Mouse (Mus musculus) liver, embryonic 14.5 days (tissue): ENCODE data around the gene Itm2b. TPM values are rescaled to one million over a fixed set of nuclear protein-coding genes. Genes with fewer than 3 reads are reported as not detected.
A peak's percentile ranks its signal among the peaks of the same experiment; 100 is the strongest.

Experiments used
- ATAC-seq: fragments of 200-750 bp; cut with Nextera tagmentation; 2 replicates; pipeline ENCODE4 v1.8.0; 2017; ENCODE audit warnings: moderate number of reproducible peaks, mild to moderate bottlenecking, moderate library complexity; ENCODE audit not compliant: insufficient read depth
- DNase-seq, 3 experiments: peaks; one replicate each; pipeline ENCODE4 v3.0.0-alpha.2; 2012 to 2013; ENCODE audit warnings: low read depth in 3 of 3, low spot score in 3 of 3
- H3K27ac ChIP-seq: fragments of 300-500 bp; sonication (generic); 2 replicates; pipeline ENCODE4 v1.5.1; 2014; ENCODE audit warnings: moderate library complexity, mild to moderate bottlenecking, control low read depth, inconsistent platforms
- H3K27me3 ChIP-seq: fragments of 300-500 bp; sonication (generic); 2 replicates; pipeline ENCODE4 v1.6.1; 2014; ENCODE audit warnings: mild to moderate bottlenecking, low read length, moderate library complexity; ENCODE audit not compliant: control insufficient read depth, insufficient read depth
- H3K36me3 ChIP-seq: fragments of 300-500 bp; sonication (generic); replicated peaks from 2 replicates; pipeline ENCODE4 v1.6.1; 2014; ENCODE audit warnings: low read depth; ENCODE audit not compliant: control insufficient read depth, insufficient read depth
- H3K4me1 ChIP-seq, 2 experiments: fragments of 200-500 bp in 1 of 2; fragments of 300-500 bp in 1 of 2; sonication (generic) in 1 of 2; replicated peaks; 2 replicates each; pipeline ENCODE4 v1.6.1; 2012 to 2014; ENCODE audit warnings: antibody characterized with exemption in 1 of 2, inconsistent platforms in 1 of 2, low read length in 1 of 2; ENCODE audit not compliant: control insufficient read depth in 2 of 2, insufficient read depth in 2 of 2
- H3K4me2 ChIP-seq: fragments of 300-500 bp; sonication (generic); 2 replicates; pipeline ENCODE4 v1.6.1; 2014; ENCODE audit warnings: low read depth, mild to moderate bottlenecking, control low read depth, moderate library complexity
- H3K4me3 ChIP-seq, 2 experiments: fragments of 200-500 bp in 1 of 2; fragments of 300-500 bp in 1 of 2; sonication (generic) in 1 of 2; 2 replicates each; pipeline ENCODE4 v1.5.1; 2012 to 2014; ENCODE audit warnings: low read depth in 2 of 2, low read length in 2 of 2, mild to moderate bottlenecking in 2 of 2, control low read depth in 1 of 2, inconsistent platforms in 1 of 2, moderate library complexity in 1 of 2; ENCODE audit not compliant: insufficient read depth in 1 of 2
- H3K9ac ChIP-seq: fragments of 300-500 bp; sonication (generic); replicated peaks from 2 replicates; pipeline ENCODE4 v1.6.1; 2014; ENCODE audit warnings: mild to moderate bottlenecking, control low read depth, moderate library complexity
- H3K9me3 ChIP-seq: fragments of 300-500 bp; sonication (generic); 2 replicates; pipeline ENCODE4 v1.6.1; 2016; ENCODE audit warnings: low read length, mixed read lengths; ENCODE audit not compliant: control insufficient read depth
- CTCF ChIP-seq: IDR thresholded peaks from 2 replicates; pipeline ENCODE4 v1.5.1; 2016; ENCODE audit warnings: antibody characterized with exemption, low read depth, control low read depth
- EP300 ChIP-seq: IDR thresholded peaks from 2 replicates; pipeline ENCODE4 v1.6.1; 2016; ENCODE audit warnings: antibody characterized with exemption, low read depth
- WGBS: fragments of 180-500 bp; shearing (Covaris S2); extraction: QIAGEN DNeasy Blood & Tissue Kit; methylation state at CpG from one replicate; pipeline ENCODE4 v1.1.7; 2014; ENCODE audit not compliant: insufficient replicate concordance; 5-methylcytosine and 5-hydroxymethylcytosine counted together
- polyA plus RNA-seq, 2 experiments: library from polyadenylated mRNA; depleted of rRNA in 1 of 2; stranded (reverse) in 1 of 2; unstranded in 1 of 2; fragments of >200 nt; fragmentation: Nextera tagmentation in 1 of 2; extraction: Ambion mirVana in 1 of 2; gene quantifications; 2 replicates each; pipeline versions ENCODE4 v1.2.1 to v1.2.3; 2012 to 2014

The Itm2b gene
- polyA plus RNA-seq, 2 experiments: 206 to 396 TPM

DNA sequence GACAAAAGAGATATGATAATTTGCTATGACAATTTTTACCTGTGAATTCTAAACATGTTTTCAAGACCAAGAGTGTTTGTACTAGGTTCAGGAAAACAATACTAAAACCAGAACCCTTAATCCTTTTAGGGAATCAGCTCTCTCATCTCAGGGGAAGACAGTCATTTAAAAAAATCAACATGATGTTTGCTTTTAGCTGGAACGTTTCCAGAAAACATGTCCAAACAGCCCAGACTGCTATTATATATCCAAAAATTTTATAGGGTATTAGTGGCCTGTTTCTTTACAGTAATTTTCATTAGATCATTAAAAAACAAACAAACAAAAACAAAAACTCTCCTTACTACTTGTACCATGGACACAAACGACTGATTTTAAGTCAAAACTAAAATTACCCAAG lies 1.3 kb downstream of the Itm2b start:
- DNase-seq: no peak
- no peak for ATAC-seq
- H3K4me1 ChIP-seq: peaks cover 35 to 42% of the 10 kb centered on the region in 2 experiments
- H3K9ac ChIP-seq: peak overlapping the region; percentile 96
- H3K36me3 ChIP-seq: peaks cover 21% of the 10 kb centered on the region
- peak overlapping the region; percentile 92 to 95; a peak in 3 of 4 replicates for H3K4me3 ChIP-seq
- no peak for TF ChIP-seq CTCF
- no peak for TF ChIP-seq EP300
- H3K9me3 ChIP-seq: no peaks in the 10 kb centered on the region
- peak overlapping the region; percentile 79 for H3K27ac ChIP-seq
- H3K4me2 ChIP-seq: peak overlapping the region; percentile 84
- WGBS: 22% methylated on average over 2 of the region's 2 CpGs
- H3K27me3 ChIP-seq: no peaks in the 10 kb centered on the region

DNA sequence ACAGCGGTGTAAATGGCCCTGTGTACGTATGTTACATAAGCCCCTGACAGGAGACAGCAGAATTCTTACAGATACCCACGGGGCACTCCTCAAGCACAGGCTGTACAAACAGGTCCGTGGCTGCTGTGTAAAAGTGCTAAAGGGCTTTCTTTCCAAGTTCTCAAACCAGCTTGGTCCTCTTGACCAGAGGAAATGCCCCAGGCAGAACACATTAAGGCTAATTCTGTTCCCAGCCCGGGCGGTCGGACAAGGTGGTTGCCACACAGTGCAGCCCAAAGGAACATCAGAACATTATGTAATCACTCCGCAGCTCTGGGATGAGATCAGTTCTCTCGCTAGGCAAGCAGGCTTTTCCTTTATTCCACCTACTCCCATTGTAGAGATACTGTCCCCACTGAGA lies 2.4 kb downstream of the Itm2b start:
- Histone ChIP-seq H3K27ac (no peak overlapping the region; the same call in none of the 2 replicates), H3K27me3 (no peaks in the 10 kb centered on the region), H3K4me2 (peak overlapping the region; percentile 84), H3K36me3 (peaks cover 25% of the 10 kb centered on the region), H3K4me3 (peak overlapping the region; percentile 12 to 95), H3K4me1 (peaks cover 34 to 35% of the 10 kb centered on the region in 2 experiments), H3K9me3 (no peaks in the 10 kb centered on the region), H3K9ac (peak overlapping the region; percentile 41)
- no peak for DNase-seq
- ATAC-seq: no peak
- TF ChIP-seq CTCF (no peak), EP300 (no peak)
- WGBS: 42% methylated on average over 9 of the region's 9 CpGs

DNA sequence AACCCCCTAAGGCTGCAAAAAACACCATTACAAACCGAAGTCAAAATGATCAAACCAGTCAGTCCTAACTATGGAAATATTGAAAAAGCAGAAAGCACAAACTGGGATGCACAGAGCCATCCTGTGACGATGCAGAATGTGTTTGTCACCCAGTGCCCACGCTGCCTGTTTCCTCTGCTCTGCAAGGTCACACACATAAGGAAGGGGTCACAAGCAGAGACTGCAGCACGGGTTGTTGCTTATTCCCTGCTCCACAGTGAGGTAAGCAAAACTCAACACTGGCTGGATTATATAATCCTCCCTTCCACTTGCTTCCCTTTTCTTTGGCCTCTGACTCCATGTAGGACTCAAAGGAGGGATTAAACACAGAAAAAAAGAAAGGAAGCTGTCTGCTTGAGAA lies 3.5 kb downstream of the Itm2b start:
- H3K4me2 ChIP-seq: peak overlapping the region; percentile 84
- 40% methylated on average over 4 of the region's 4 CpGs for WGBS

DNA sequence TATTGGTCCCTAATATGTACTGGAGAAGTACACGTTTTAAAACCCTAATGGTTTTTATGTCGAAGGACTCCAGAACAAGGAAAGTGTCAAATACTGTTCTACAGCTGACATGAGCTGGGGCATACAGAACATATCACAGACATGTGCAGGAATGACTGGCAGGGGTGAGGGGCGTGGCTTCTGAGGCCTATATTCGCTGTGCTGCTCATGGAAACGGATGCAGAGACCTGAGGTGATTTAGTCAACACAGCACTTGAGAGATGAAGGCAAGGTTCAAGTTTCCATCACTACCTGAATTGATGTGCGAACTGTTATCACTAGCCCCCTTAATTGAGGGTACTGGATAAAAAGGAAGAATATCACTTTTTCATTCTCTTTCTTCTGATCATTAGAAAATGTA lies 7.3 kb downstream of the Itm2b start:
- peaks cover 18 to 30% of the 10 kb centered on the region in 2 experiments for H3K4me1 ChIP-seq
- H3K36me3 ChIP-seq: peaks cover 25% of the 10 kb centered on the region

More for the DNA sequence above, 3.5 kb downstream of the Itm2b start:
- Histone ChIP-seq H3K27me3 (no peaks in the 10 kb centered on the region), H3K36me3 (peaks cover 25% of the 10 kb centered on the region), H3K9ac (no peak overlapping the region), H3K27ac (no peak overlapping the region), H3K9me3 (no peaks in the 10 kb centered on the region), H3K4me3 (no peak overlapping the region), H3K4me1 (peaks cover 35% of the 10 kb centered on the region in 2 experiments)
- DNase-seq: no peak
- no peak for TF ChIP-seq CTCF
- no peak for TF ChIP-seq EP300
- ATAC-seq: no peak

DNA sequence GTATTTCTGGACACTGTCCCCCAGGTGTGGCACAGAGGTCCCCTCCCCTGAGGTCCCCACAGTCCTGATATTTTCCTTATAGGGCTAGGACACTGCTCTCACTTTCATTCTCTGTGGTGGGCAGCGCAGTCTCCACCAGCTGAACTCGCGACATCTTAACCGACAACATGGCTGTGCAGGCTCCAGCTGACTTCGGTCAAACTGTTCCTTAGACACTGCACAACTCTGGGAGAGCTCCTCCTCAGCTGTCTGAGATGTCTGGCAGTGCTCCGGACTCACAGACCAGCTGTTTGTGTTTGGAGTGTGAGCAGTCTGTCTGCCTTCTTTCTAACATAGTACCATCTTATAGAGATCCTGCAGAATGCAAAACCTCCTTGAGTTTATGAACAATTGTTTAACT lies 8.2 kb downstream of the Itm2b start:
- 85% methylated on average over 6 of the region's 6 CpGs for WGBS
- H3K9ac ChIP-seq: no peak overlapping the region
- DNase-seq: no peak

More for the DNA sequence above, 7.3 kb downstream of the Itm2b start:
- Histone ChIP-seq H3K9me3 (no peaks in the 10 kb centered on the region), H3K27ac (no peak overlapping the region), H3K27me3 (no peaks in the 10 kb centered on the region), H3K4me3 (no peak overlapping the region), H3K4me2 (no peak overlapping the region), H3K9ac (no peak overlapping the region)
- 71% methylated on average over 6 of the region's 6 CpGs for whole genome bisulfite sequencing
- ATAC-seq: no peak
- no peak for TF ChIP-seq CTCF
- no peak for TF ChIP-seq EP300
- DNase-seq: no peak

More for the DNA sequence above, 8.2 kb downstream of the Itm2b start:
- TF ChIP-seq CTCF (no peak), EP300 (no peak)
- H3K4me2 ChIP-seq: no peak overlapping the region
- H3K27ac ChIP-seq: no peak overlapping the region
- no peak for ATAC-seq
- no peaks in the 10 kb centered on the region for H3K27me3 ChIP-seq
- H3K4me1 ChIP-seq: peaks cover 9 to 23% of the 10 kb centered on the region in 2 experiments
- no peaks in the 10 kb centered on the region for H3K9me3 ChIP-seq
- H3K4me3 ChIP-seq: no peak overlapping the region
- peaks cover 19% of the 10 kb centered on the region for H3K36me3 ChIP-seq
